ENCODE assay signal across 9 mouse cellular contexts in genomic region chr3:122474067-122474466, GRCm38 (mm10).
DNase-seq lines count a peak whose midpoint lies in the region; ATAC-seq and TF ChIP-seq lines count a peak whose summit lies in the region.
"Had no signal": no experiment of that assay in that cellular context is flagged by ENCODE, and none has a peak within 500 bp of the region (broad histone marks: within the 10 kb centered on the region; RNA-seq: fewer than 3 reads in every experiment).

No protein-coding gene starts in this region.

- TF ChIP-seq CTCF in cerebellum, adult 2 months (IDR thresholded peaks at IDR 0.05; ENCODE audit: borderline replicate concordance, insufficient read depth, low read depth, low read length) = no peak

- 0 out of 2 replicates have a peak overlapping the region, but pooled peaks have one; percentile 8 for H3K4me2 ChIP-seq in liver, embryonic 13.5 days
- no peak overlapping the region for H3K4me2 ChIP-seq in stomach, embryonic 14.5 days (replicated peaks; ENCODE audit: low read depth, low read length)
- no peak overlapping the region for H3K4me2 ChIP-seq in forebrain, embryonic 13.5 days
- H3K4me2 ChIP-seq: hindbrain, embryonic 15.5 days had no signal

- peaks cover 6% of the 10 kb centered on the region; the same call in 1 of the 2 replicates for H3K4me1 ChIP-seq in cerebellum, adult 2 months (ENCODE audit: control insufficient read depth, insufficient read depth, low read length)
- peaks cover 4% of the 10 kb centered on the region; the same call in 1 of the 2 replicates for H3K4me1 ChIP-seq in brown adipose tissue, adult 24 weeks (ENCODE audit: control insufficient read depth, insufficient read depth, insufficient read length, low read length)
- peaks cover 20% of the 10 kb centered on the region for H3K4me1 ChIP-seq in liver, embryonic 13.5 days (replicated peaks)
- peaks cover 32% of the 10 kb centered on the region; the same call in 1 of the 2 replicates for H3K4me1 ChIP-seq in stomach, embryonic 14.5 days (ENCODE audit: control insufficient read depth, insufficient read depth, low read length)
- H3K4me1 ChIP-seq in forebrain, embryonic 13.5 days = peaks cover 45% of the 10 kb centered on the region

- no peaks in the 10 kb centered on the region for H3K36me3 ChIP-seq in liver, embryonic 13.5 days
- no peaks in the 10 kb centered on the region for H3K36me3 ChIP-seq in stomach, embryonic 14.5 days (ENCODE audit: control insufficient read depth, insufficient read depth, low read length)
- no peaks in the 10 kb centered on the region for H3K36me3 ChIP-seq in forebrain, embryonic 13.5 days (ENCODE audit: poor library complexity, severe bottlenecking)
- H3K36me3 ChIP-seq: hindbrain, embryonic 15.5 days had no signal

- DNase-seq in cerebellum, adult 2 months = no peak
- no peak for DNase-seq in cerebellum, adult 11 months
- DNase-seq in heart, postnatal 10 days = peak; percentile 81 to 82
- peak; percentile 40 for DNase-seq in liver, embryonic 13.5 days
- DNase-seq in cerebellum, adult 18-20 months = no peak

- no peak overlapping the region for H3K9ac ChIP-seq in liver, embryonic 13.5 days
- no peak overlapping the region for H3K9ac ChIP-seq in stomach, embryonic 14.5 days (replicated peaks; ENCODE audit: low read depth, low read length)
- no peak overlapping the region for H3K9ac ChIP-seq in forebrain, embryonic 13.5 days
- H3K9ac ChIP-seq: hindbrain, embryonic 15.5 days had no signal

- no peaks in the 10 kb centered on the region for H3K9me3 ChIP-seq in liver, embryonic 13.5 days (replicated peaks)
- H3K9me3 ChIP-seq in stomach, embryonic 14.5 days (ENCODE audit: control insufficient read depth, low read depth, low read length) = no peaks in the 10 kb centered on the region
- no peaks in the 10 kb centered on the region for H3K9me3 ChIP-seq in forebrain, embryonic 13.5 days (replicated peaks)
- H3K9me3 ChIP-seq: hindbrain, embryonic 15.5 days had no signal

- intact Hi-C loops in heart, postnatal 10 days (cut with DNase I) = no loop called here

- H3K27me3 ChIP-seq in cerebellum, adult 2 months (ENCODE audit: control insufficient read depth, insufficient read depth, low read length) = no peaks in the 10 kb centered on the region
- H3K27me3 ChIP-seq in liver, embryonic 13.5 days = no peaks in the 10 kb centered on the region
- no peaks in the 10 kb centered on the region for H3K27me3 ChIP-seq in stomach, embryonic 14.5 days (ENCODE audit: control insufficient read depth, insufficient read depth, low read length)
- H3K27me3 ChIP-seq in forebrain, embryonic 13.5 days = no peaks in the 10 kb centered on the region
- H3K27me3 ChIP-seq: hindbrain, embryonic 15.5 days had no signal

- 84% methylated on average over 5 of the region's 5 CpGs for WGBS in cerebellum, adult 2 months
- 1% methylated on average over 5 of the region's 5 CpGs for WGBS in liver, embryonic 13.5 days (ENCODE audit: insufficient replicate concordance)
- 18% methylated on average over 5 of the region's 5 CpGs for WGBS in stomach, embryonic 14.5 days
- WGBS in forebrain, embryonic 13.5 days = 56% methylated on average over 5 of the region's 5 CpGs

- H3K4me3 ChIP-seq in cerebellum, adult 2 months (replicated peaks; ENCODE audit: insufficient read depth, low read depth, low read length) = no peak overlapping the region
- no peak overlapping the region for H3K4me3 ChIP-seq in brown adipose tissue, adult 24 weeks (ENCODE audit: insufficient read depth, low read depth, low read length)
- no peak overlapping the region for H3K4me3 ChIP-seq in liver, embryonic 13.5 days (replicated peaks)
- no peak overlapping the region for H3K4me3 ChIP-seq in stomach, embryonic 14.5 days (ENCODE audit: low read depth, low read length)
- no peak overlapping the region for H3K4me3 ChIP-seq in forebrain, embryonic 13.5 days
- H3K4me3 ChIP-seq: hindbrain, embryonic 15.5 days had no signal

- TF ChIP-seq POLR2A in cerebellum, adult 2 months (IDR thresholded peaks at IDR 0.05; ENCODE audit: borderline replicate concordance, insufficient read depth, low read length) = no peak

- peak; percentile 77 for ATAC-seq in liver, embryonic 13.5 days (ENCODE audit: low read depth)
- ATAC-seq in stomach, embryonic 14.5 days (ENCODE audit: insufficient number of reproducible peaks, insufficient read depth, low FRiP score, low read depth) = peak; percentile 35; the same call in 1 of the 2 replicates
- no peak for ATAC-seq in forebrain, embryonic 13.5 days

- 0 out of 2 replicates have a peak overlapping the region, but pooled peaks have one; percentile 13 for H3K27ac ChIP-seq in cerebellum, adult 2 months (ENCODE audit: insufficient read depth, low read length)
- H3K27ac ChIP-seq in brown adipose tissue, adult 24 weeks (replicated peaks; ENCODE audit: low read depth, low read length) = peak overlapping the region; percentile 45; the same call in 1 of the 2 replicates
- no peak overlapping the region for H3K27ac ChIP-seq in liver, embryonic 13.5 days
- H3K27ac ChIP-seq in stomach, embryonic 14.5 days (ENCODE audit: low read length) = no peak overlapping the region; the same call in 1 of the 2 replicates
- H3K27ac ChIP-seq in forebrain, embryonic 13.5 days = no peak overlapping the region
- H3K27ac ChIP-seq: hindbrain, embryonic 15.5 days had no signal

Comparison
In these comparisons a context has a peak if more than half of its experiments do, and no peak if none do; other contexts are left out.
1. DNase-seq: peak in heart, postnatal 10 days (2 of 2) and liver, embryonic 13.5 days (single experiment); none in cerebellum, adult 2 months (0 of 2), cerebellum, adult 11 months (single experiment) and cerebellum, adult 18-20 months (0 of 2).
2. H3K27ac ChIP-seq: peak in cerebellum, adult 2 months (single experiment) and brown adipose tissue, adult 24 weeks (single experiment); none in liver, embryonic 13.5 days (single experiment), stomach, embryonic 14.5 days (single experiment) and forebrain, embryonic 13.5 days (single experiment).